10 mouse cellular contexts compared by ENCODE assay signal in genomic region chr8:45751512-45752502, GRCm38 (mm10).
DNase-seq lines count a peak whose midpoint lies in the region; ATAC-seq and TF ChIP-seq lines count a peak whose summit lies in the region.
"Had no signal": no experiment of that assay in that cellular context is flagged by ENCODE, and none has a peak within 500 bp of the region (broad histone marks: within the 10 kb centered on the region; RNA-seq: fewer than 3 reads in every experiment).

No protein-coding gene starts in this region.

- H3K27ac ChIP-seq in liver, adult 2 months (replicated peaks; ENCODE audit: insufficient read depth, low read depth, low read length) = no peak overlapping the region
- no peak overlapping the region for H3K27ac ChIP-seq in liver, embryonic 12.5 days
- H3K27ac ChIP-seq in embryonic facial prominence, embryonic 10.5 days (replicated peaks) = no peak overlapping the region
- H3K27ac ChIP-seq in thymus, adult 2 months (ENCODE audit: control insufficient read depth, insufficient read depth, low read length) = no peak overlapping the region

- no peaks in the 10 kb centered on the region for H3K9me3 ChIP-seq in liver, embryonic 12.5 days (replicated peaks)
- no peaks in the 10 kb centered on the region for H3K9me3 ChIP-seq in E14TG2a.4 (ENCODE audit: low read length)
- H3K9me3 ChIP-seq in embryonic facial prominence, embryonic 10.5 days = no peaks in the 10 kb centered on the region

- H3K4me2 ChIP-seq in liver, embryonic 12.5 days = no peak overlapping the region

- H3K4me1 ChIP-seq in liver, adult 2 months (ENCODE audit: control insufficient read depth, insufficient read depth, low read length) = no peaks in the 10 kb centered on the region
- H3K4me1 ChIP-seq in liver, embryonic 12.5 days = no peaks in the 10 kb centered on the region
- no peaks in the 10 kb centered on the region for H3K4me1 ChIP-seq in E14TG2a.4 (replicated peaks; ENCODE audit: low read depth, low read length)
- no peaks in the 10 kb centered on the region for H3K4me1 ChIP-seq in embryonic facial prominence, embryonic 10.5 days
- no peaks in the 10 kb centered on the region for H3K4me1 ChIP-seq in thymus, adult 2 months (replicated peaks; ENCODE audit: control insufficient read depth, insufficient read depth, low read length)

- H3K27me3 ChIP-seq in liver, adult 2 months (ENCODE audit: control insufficient read depth, insufficient read depth, low read length) = no peaks in the 10 kb centered on the region
- no peaks in the 10 kb centered on the region for H3K27me3 ChIP-seq in liver, embryonic 12.5 days (replicated peaks)
- no peaks in the 10 kb centered on the region for H3K27me3 ChIP-seq in E14TG2a.4 (ENCODE audit: insufficient read depth, low read length)
- no peaks in the 10 kb centered on the region for H3K27me3 ChIP-seq in embryonic facial prominence, embryonic 10.5 days (replicated peaks; ENCODE audit: low read depth, poor library complexity, severe bottlenecking)
- H3K27me3 ChIP-seq in thymus, adult 2 months (ENCODE audit: control insufficient read depth, insufficient read depth, low read length) = no peaks in the 10 kb centered on the region

- no peaks in the 10 kb centered on the region; the same call in 1 of the 2 replicates for H3K79me2 ChIP-seq in liver, adult 2 months (ENCODE audit: control insufficient read depth, insufficient read depth, low read length)

- H3K4me3 ChIP-seq in liver, adult 2 months (ENCODE audit: insufficient read depth, low read depth, low read length) = no peak overlapping the region
- H3K4me3 ChIP-seq in liver, embryonic 12.5 days = no peak overlapping the region
- no peak overlapping the region for H3K4me3 ChIP-seq in E14TG2a.4 (replicated peaks; ENCODE audit: low read length)
- no peak overlapping the region for H3K4me3 ChIP-seq in embryonic facial prominence, embryonic 10.5 days
- H3K4me3 ChIP-seq in thymus, adult 2 months (ENCODE audit: control insufficient read depth, insufficient read depth, low read length) = no peak overlapping the region

- no peak for TF ChIP-seq POLR2A in liver, adult 2 months (IDR thresholded peaks at IDR 0.05; ENCODE audit: extremely low read depth, insufficient read depth, low read length)
- TF ChIP-seq POLR2A in thymus, adult 2 months (IDR thresholded peaks at IDR 0.05; ENCODE audit: control insufficient read depth, extremely low read depth, insufficient read depth, low read length, poor library complexity) = no peak

- peak; percentile 32 to 66 for DNase-seq in frontal cortex, adult 2 months (ENCODE audit: extremely low spot score in 1 of 2, low spot score in 1 of 2)
- DNase-seq in frontal cortex, postnatal 14 days (ENCODE audit: low spot score in 2 of 2) = no peak
- DNase-seq in liver, adult 2 months (ENCODE audit: extremely low read depth, low read depth, low spot score) = no peak
- DNase-seq in embryonic facial prominence, embryonic 10.5 days (ENCODE audit: low spot score) = peak; percentile 23
- DNase-seq in thymus, adult 2 months = no peak
- no peak for DNase-seq in natural killer cell, adult 2 months (ENCODE audit: low spot score in 2 of 2)
- DNase-seq: lung, adult 2 months; right cerebral cortex, postnatal 25 days had no signal

- TF ChIP-seq CTCF in liver, adult 2 months (IDR thresholded peaks at IDR 0.05; ENCODE audit: low read depth, low read length) = peak; percentile 13; the same call in 1 of the 2 replicates
- peak; percentile 39 for TF ChIP-seq CTCF in E14TG2a.4 (conservative IDR thresholded peaks at IDR 0.05; ENCODE audit: low read length)
- no peak for TF ChIP-seq CTCF in thymus, adult 2 months (IDR thresholded peaks at IDR 0.05; ENCODE audit: borderline replicate concordance, control insufficient read depth, extremely low read depth, insufficient read depth, low read length, poor library complexity)

- H3K36me3 ChIP-seq in liver, adult 2 months (ENCODE audit: control insufficient read depth, insufficient read depth, low read length) = peaks cover 27% of the 10 kb centered on the region
- no peaks in the 10 kb centered on the region for H3K36me3 ChIP-seq in liver, embryonic 12.5 days
- no peaks in the 10 kb centered on the region for H3K36me3 ChIP-seq in E14TG2a.4 (ENCODE audit: insufficient read depth, low read length)
- H3K36me3 ChIP-seq in embryonic facial prominence, embryonic 10.5 days (replicated peaks) = no peaks in the 10 kb centered on the region
- H3K36me3 ChIP-seq in thymus, adult 2 months (ENCODE audit: control insufficient read depth, insufficient read depth, low read length) = no peaks in the 10 kb centered on the region

- WGBS in liver, adult 2 months = 84% methylated on average over 12 of the region's 12 CpGs
- WGBS in liver, embryonic 12.5 days (ENCODE audit: insufficient replicate concordance) = 51% methylated on average over 12 of the region's 12 CpGs
- WGBS in embryonic facial prominence, embryonic 10.5 days = 72% methylated on average over 12 of the region's 12 CpGs
- WGBS in thymus, adult 2 months = 73% methylated on average over 12 of the region's 12 CpGs

- no peak for ATAC-seq in liver, embryonic 12.5 days

- H3K9ac ChIP-seq in liver, adult 2 months (ENCODE audit: low read depth, low read length) = no peak overlapping the region
- no peak overlapping the region for H3K9ac ChIP-seq in liver, embryonic 12.5 days

Comparison
In these comparisons a context has a peak if more than half of its experiments do, and no peak if none do; other contexts are left out.
1. DNase-seq: peak in frontal cortex, adult 2 months (2 of 2) and embryonic facial prominence, embryonic 10.5 days (single experiment); none in frontal cortex, postnatal 14 days (0 of 2), liver, adult 2 months (single experiment), thymus, adult 2 months (single experiment) and natural killer cell, adult 2 months (0 of 2).